Mouse (Mus musculus) E14TG2a.4 (cell line): ENCODE results near the gene Gm9817.
"Not testable (repeated sequence)": the region's sequence is repeated elsewhere in the genome, so short reads cannot be mapped to it uniquely, and the experiment has no call there.

Source experiments
- H3K27me3 ChIP-seq: 2 replicates; pipeline ENCODE4 v1.6.1; 2014; ENCODE audit warnings: low read length, control low read depth; ENCODE audit not compliant: insufficient read depth
- H3K36me3 ChIP-seq: 2 replicates; pipeline ENCODE4 v1.6.1; 2014; ENCODE audit warnings: low read length, control low read depth; ENCODE audit not compliant: insufficient read depth
- H3K4me1 ChIP-seq: replicated peaks from 2 replicates; pipeline ENCODE4 v1.6.1; 2014; ENCODE audit warnings: low read depth, low read length, control low read depth
- H3K4me3 ChIP-seq: replicated peaks from 2 replicates; pipeline ENCODE4 v1.5.1; 2014; ENCODE audit warnings: mild to moderate bottlenecking, low read length
- H3K9me3 ChIP-seq: 2 replicates; pipeline ENCODE4 v1.6.1; 2014; ENCODE audit warnings: low read length, control low read depth
- CTCF ChIP-seq: conservative IDR thresholded peaks from 2 replicates; pipeline ENCODE4 v1.5.1; 2014; ENCODE audit warnings: low read length
- NANOG ChIP-seq: IDR thresholded peaks from 2 replicates; pipeline ENCODE4 v1.6.1; 2014; ENCODE audit warnings: borderline replicate concordance, low read length, mixed read lengths
- POU5F1 ChIP-seq: IDR thresholded peaks from 2 replicates; pipeline ENCODE4 v1.6.1; 2014; ENCODE audit warnings: low read length, borderline replicate concordance

Gm9817 gene

DNA sequence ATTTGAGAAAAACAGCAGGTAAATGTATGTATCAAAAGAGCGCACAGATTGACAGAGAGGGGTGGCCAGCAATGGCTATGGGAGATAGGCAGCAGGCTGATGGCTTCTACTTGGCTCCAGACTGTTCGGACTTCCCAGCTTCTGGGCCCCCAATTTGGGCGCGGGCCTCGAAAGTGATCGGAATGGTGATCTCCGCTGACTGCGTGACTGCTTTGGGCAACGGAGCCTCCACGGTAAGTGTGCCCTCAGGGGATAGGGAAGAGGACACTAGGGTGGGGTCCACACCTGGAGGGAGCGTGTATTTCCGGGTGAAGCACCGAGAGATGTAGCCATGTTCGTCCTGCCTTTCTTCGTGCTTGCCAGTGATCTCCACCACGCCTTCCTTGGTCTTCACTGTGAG lies at the start of gene Gm9817:
Gm9817 (plus strand) TSS at position 301 of the 400 bp plus-strand sequence.
- H3K4me1 ChIP-seq = peaks cover 14% of the 10 kb centered on the region
- H3K27me3 ChIP-seq = peaks cover 30% of the 10 kb centered on the region
- H3K36me3 ChIP-seq = not testable (repeated sequence)
- H3K4me3 ChIP-seq = peak within 1 kb of the TSS; percentile 48; the same call in 1 of the 2 replicates
- H3K9me3 ChIP-seq = peaks cover 15% of the 10 kb centered on the region

DNA sequence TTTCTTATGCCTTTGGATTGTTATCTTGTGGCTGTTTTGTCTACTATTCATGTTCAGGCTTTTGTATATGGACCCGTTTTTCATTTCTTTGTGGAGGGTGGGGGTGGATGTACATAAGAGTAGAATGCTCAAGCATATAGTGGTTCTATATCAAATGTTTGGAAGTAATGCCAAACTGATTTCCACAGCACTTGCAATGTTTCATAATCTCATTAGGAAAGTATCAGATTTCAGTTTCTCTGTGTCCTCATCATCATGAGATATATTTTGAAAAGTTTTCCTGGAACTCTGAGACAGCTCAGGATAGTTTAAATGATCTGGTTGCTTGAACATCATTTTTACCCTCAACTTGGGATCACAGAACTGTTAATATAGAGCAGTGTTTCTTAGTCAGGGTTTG lies 48.7 kb upstream of the Gm9817 start:
- Histone ChIP-seq H3K27me3 (no peaks in the 10 kb centered on the region), H3K4me3 (no peak overlapping the region), H3K9me3 (peaks cover 6% of the 10 kb centered on the region), H3K36me3 (no peaks in the 10 kb centered on the region), H3K4me1 (0 out of 2 replicates have a peak, but pooled peaks cover 3% of the 10 kb centered on the region)
- TF ChIP-seq NANOG (no peak), CTCF (no peak), POU5F1 (no peak)

DNA sequence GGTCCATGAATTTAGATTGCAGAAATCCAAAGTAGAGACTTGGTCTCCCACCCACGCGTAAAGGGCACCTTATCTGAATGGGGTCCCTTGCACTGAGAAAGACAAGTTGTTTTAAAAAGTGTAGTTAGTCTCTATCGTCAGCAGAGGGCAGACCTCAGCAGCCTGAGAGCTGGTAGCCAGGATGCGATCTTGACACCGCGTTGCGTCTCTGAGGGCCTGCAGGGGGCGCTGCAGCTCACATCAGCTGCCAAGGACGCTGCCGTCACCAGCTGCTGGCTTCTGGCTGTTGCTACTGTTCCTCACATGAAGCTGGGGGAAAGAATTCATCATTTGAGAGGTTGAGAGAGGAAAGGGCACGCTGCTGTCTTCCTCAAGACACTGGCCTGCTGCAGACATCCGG lies 47.7 kb upstream of the Gm9817 start:
- H3K4me1 ChIP-seq = no peaks in the 10 kb centered on the region
- no peak overlapping the region for H3K4me3 ChIP-seq
- H3K36me3 ChIP-seq = no peaks in the 10 kb centered on the region
- H3K9me3 ChIP-seq = peaks cover 6% of the 10 kb centered on the region
- H3K27me3 ChIP-seq = no peaks in the 10 kb centered on the region; the same call in 1 of the 2 replicates
- no peak for TF ChIP-seq POU5F1
- peak; percentile 74 for TF ChIP-seq CTCF

DNA sequence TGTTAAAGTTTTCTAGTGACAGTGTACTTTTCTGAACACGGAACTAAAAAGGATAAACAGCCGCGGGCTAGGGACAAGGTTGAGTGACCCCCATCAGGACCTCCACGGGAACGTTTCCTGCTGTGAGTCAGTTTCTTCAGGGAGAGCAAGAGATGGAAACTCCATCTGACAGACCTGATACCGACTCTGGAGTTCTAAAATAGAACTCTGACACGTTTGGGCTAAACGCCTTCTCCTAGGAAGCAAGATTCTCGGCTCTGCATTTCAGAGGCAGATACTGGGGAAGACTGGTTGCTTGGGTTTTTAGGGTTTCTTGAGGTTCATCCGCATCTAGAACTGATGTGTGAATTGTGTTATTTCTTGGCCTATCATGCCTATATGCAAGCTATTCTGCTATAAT lies 47.2 kb upstream of the Gm9817 start:
- Histone ChIP-seq H3K9me3 (peaks cover 6% of the 10 kb centered on the region), H3K36me3 (no peaks in the 10 kb centered on the region), H3K4me1 (no peaks in the 10 kb centered on the region), H3K4me3 (no peak overlapping the region), H3K27me3 (no peaks in the 10 kb centered on the region; the same call in 1 of the 2 replicates)
- TF ChIP-seq POU5F1 = no peak

DNA sequence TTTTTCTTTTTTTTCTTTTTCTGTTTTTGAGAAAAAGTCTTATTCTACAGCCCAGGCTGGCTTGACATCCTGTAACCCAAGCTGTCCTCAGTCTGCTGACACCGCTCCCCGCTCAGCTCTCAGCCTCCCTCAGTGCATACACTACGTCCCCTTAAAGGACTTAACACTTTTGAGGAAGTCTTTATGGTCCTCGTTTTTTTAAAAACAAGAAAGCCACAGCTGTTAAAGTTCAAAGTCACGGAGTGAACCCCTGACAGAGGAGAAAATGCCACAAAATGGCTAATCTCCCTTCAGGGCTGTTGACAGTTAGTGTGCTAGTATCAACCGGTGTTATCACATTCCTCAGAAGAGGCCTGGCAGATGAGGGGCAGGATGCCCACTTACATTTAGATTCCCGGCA lies 46.7 kb upstream of the Gm9817 start:
- Histone ChIP-seq H3K9me3 (peaks cover 6% of the 10 kb centered on the region), H3K36me3 (no peaks in the 10 kb centered on the region), H3K27me3 (no peaks in the 10 kb centered on the region; the same call in 1 of the 2 replicates), H3K4me1 (no peaks in the 10 kb centered on the region), H3K4me3 (no peak overlapping the region)
- TF ChIP-seq CTCF (no peak), NANOG (no peak), POU5F1 (no peak)

DNA sequence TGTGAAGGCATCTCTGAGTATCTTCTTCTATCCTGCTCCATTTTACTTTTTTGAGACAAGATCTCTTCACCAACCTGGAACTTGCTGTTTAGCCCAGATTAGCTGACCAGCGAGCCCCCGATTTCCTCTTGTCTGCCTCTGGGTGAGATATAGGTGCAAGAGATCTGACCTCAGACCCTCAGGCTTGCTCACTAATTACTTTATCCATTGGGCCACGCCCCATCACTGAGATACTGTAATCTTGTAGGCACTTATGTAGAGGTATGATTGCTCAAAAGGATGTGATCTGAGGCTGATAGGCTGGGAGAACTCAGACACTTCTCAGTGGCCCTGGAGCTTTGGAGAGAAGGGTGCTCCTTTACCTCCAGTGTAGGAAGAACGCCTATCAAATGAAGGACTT lies 46.0 kb upstream of the Gm9817 start:
- H3K9me3 ChIP-seq = peaks cover 6% of the 10 kb centered on the region
- no peaks in the 10 kb centered on the region; the same call in 1 of the 2 replicates for H3K27me3 ChIP-seq
- no peak for TF ChIP-seq POU5F1
- no peak for TF ChIP-seq NANOG
- no peak for TF ChIP-seq CTCF
- no peaks in the 10 kb centered on the region for H3K4me1 ChIP-seq
- H3K36me3 ChIP-seq = no peaks in the 10 kb centered on the region
- H3K4me3 ChIP-seq = no peak overlapping the region

DNA sequence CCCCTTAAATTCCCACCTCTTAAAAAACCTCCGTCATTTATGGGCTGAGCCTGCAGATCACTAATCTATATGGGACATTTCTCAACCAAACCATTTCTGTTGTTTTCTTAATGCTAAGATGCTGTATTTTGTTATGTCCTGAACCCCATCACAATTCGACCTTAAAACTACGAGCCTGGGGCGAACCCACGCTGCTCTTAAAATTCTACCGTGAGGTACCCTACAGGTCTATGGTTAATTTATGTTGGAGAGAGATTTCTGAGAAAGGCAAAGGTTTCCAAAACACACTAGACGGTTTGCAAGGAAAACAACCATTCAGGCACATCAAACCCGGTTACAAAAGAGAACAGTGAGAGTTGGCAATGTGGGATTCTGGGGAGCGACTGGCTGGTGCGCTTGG lies 45.1 kb upstream of the Gm9817 start:
- TF ChIP-seq NANOG (no peak), CTCF (no peak), POU5F1 (no peak)
- Histone ChIP-seq H3K27me3 (no peaks in the 10 kb centered on the region; the same call in 1 of the 2 replicates), H3K9me3 (peaks cover 6% of the 10 kb centered on the region), H3K4me3 (no peak overlapping the region), H3K36me3 (no peaks in the 10 kb centered on the region), H3K4me1 (no peaks in the 10 kb centered on the region)

DNA sequence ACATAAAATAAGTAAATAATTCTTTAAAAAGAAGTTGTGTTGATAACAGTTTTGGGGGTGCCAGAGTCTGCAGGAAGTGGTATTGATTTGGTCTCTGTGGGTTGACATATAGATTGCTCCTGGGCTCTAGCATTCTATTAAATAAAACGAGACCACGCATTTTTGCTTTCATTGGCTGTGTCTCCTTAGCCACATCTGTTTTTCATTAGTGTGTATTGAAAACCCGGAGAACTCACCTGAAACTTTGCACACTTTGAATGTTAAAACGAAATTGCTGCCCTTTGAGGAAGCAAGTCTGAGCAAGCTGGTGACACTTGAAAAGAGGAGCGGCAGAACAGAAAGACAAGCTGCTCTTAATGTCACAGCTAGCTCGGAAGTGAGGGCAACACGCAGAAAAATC lies 43.7 kb upstream of the Gm9817 start:
- H3K27me3 ChIP-seq = no peaks in the 10 kb centered on the region; the same call in 1 of the 2 replicates
- no peaks in the 10 kb centered on the region for H3K4me1 ChIP-seq
- TF ChIP-seq POU5F1 (no peak), NANOG (no peak), CTCF (no peak)
- peaks cover 6% of the 10 kb centered on the region for H3K9me3 ChIP-seq
- no peak overlapping the region for H3K4me3 ChIP-seq
- H3K36me3 ChIP-seq = no peaks in the 10 kb centered on the region

DNA sequence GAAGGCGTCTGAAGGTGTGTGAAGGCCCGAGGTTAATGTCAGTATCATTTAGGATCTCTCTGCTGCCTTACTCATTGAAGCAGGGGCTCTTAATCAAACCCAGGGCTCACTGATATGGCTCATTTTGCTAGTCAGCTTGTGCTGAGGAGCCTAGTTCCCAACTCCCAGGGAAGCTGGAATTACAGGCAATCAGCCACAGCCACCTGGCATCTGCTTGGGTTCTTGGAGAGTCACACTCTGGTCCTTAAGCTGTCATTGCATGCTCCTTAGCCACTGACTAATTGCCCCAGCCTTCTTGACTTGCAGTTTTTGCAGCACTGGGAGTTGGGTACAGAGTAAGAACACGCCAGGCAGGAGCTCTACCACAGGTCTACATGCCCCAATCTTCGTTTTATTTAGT lies 42.1 kb upstream of the Gm9817 start:
- no peaks in the 10 kb centered on the region for H3K36me3 ChIP-seq
- no peaks in the 10 kb centered on the region; the same call in 1 of the 2 replicates for H3K27me3 ChIP-seq
- no peaks in the 10 kb centered on the region for H3K4me1 ChIP-seq
- H3K9me3 ChIP-seq = peaks cover 6% of the 10 kb centered on the region
- H3K4me3 ChIP-seq = no peak overlapping the region
- TF ChIP-seq CTCF (no peak), POU5F1 (no peak), NANOG (no peak)

DNA sequence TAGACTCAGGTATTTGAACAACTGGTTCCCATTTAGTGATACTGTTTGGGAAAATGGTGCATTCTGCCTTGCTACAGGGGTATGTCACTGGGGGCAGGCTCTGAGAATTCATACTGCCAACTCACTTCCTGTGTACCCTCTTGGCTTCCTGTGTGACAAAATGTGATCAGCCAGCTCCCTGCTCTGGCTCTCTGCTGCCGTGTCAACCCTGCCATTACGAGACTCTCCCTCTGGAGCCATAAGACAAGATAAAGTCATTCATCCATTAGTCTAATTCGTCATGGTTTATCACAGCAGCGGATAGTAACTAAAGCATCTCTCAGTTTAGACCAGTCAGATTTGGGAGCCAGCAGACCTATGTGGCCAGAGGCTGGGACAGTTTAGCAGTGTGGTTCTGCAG lies 38.3 kb upstream of the Gm9817 start:
- H3K9me3 ChIP-seq = no peaks in the 10 kb centered on the region
- TF ChIP-seq POU5F1 = no peak
- TF ChIP-seq NANOG = no peak
- no peak for TF ChIP-seq CTCF
- no peaks in the 10 kb centered on the region for H3K36me3 ChIP-seq
- H3K4me3 ChIP-seq = no peak overlapping the region
- no peaks in the 10 kb centered on the region; the same call in 1 of the 2 replicates for H3K27me3 ChIP-seq
- no peaks in the 10 kb centered on the region for H3K4me1 ChIP-seq
